Mouse (Mus musculus): ENCODE measurements around the gene Rexo1. TPM values are rescaled to one million over a fixed set of nuclear protein-coding genes. Genes with fewer than 3 reads are reported as not detected.

Gene Rexo1
- total and polyA plus RNA-seq, 3 experiments: 11.6 to 19.8 (median 12.3) TPM

- peak overlapping the region; percentile 84 for H3K27ac ChIP-seq
- no peak for DNase-seq
- intact Hi-C loops (cut with DNase I): no loop called here
- H3K4me1 ChIP-seq (ENCODE audit: control insufficient read depth, insufficient read depth, low read length): peaks cover 25% of the 10 kb centered on the region
- H3K27me3 ChIP-seq (ENCODE audit: control insufficient read depth, insufficient read depth, low read length): no peaks in the 10 kb centered on the region
- WGBS: 78% methylated on average over 50 of the region's 51 CpGs
- TF ChIP-seq POLR2A (IDR thresholded peaks at IDR 0.05; ENCODE audit: insufficient read depth, low read depth, low read length) (no peak), EP300 (IDR thresholded peaks at IDR 0.05; ENCODE audit: insufficient read depth, low read depth, low read length) (no peak), CTCF (IDR thresholded peaks at IDR 0.05) (no peak)
- H3K4me3 ChIP-seq: peak overlapping the region; percentile 37
- peak overlapping the region; percentile 67 for H3K9ac ChIP-seq (ENCODE audit: low read depth, low read length)
- peaks cover 5% of the 10 kb centered on the region; the same call in 1 of the 2 replicates for H3K79me2 ChIP-seq (replicated peaks; ENCODE audit: control insufficient read depth, insufficient read depth, low read length)
- no peaks in the 10 kb centered on the region for H3K36me3 ChIP-seq (ENCODE audit: control insufficient read depth, insufficient read depth, low read length)
Measured at GRCm38 (mm10) chr10:80586407-80587304, 25.3 kb upstream of the Rexo1 start.

GRCm38 (mm10) chr10:80585581-80585980, 24.2 kb upstream of the Rexo1 start:
- H3K79me2 ChIP-seq (replicated peaks; ENCODE audit: control insufficient read depth, insufficient read depth, low read length): peaks cover 5% of the 10 kb centered on the region; the same call in 1 of the 2 replicates
- H3K4me3 ChIP-seq: peak overlapping the region; percentile 37; the same call in 1 of the 2 replicates
- peaks cover 25% of the 10 kb centered on the region for H3K4me1 ChIP-seq (ENCODE audit: control insufficient read depth, insufficient read depth, low read length)
- DNase-seq: no peak
- intact Hi-C loops (cut with DNase I): no loop called here
- peak overlapping the region; percentile 84 for H3K27ac ChIP-seq
- H3K9ac ChIP-seq (ENCODE audit: low read depth, low read length): no peak overlapping the region
- TF ChIP-seq EP300 (IDR thresholded peaks at IDR 0.05; ENCODE audit: insufficient read depth, low read depth, low read length): no peak
- TF ChIP-seq CTCF (IDR thresholded peaks at IDR 0.05): no peak
- TF ChIP-seq POLR2A (IDR thresholded peaks at IDR 0.05; ENCODE audit: insufficient read depth, low read depth, low read length): no peak
- no peaks in the 10 kb centered on the region for H3K36me3 ChIP-seq (ENCODE audit: control insufficient read depth, insufficient read depth, low read length)
- H3K27me3 ChIP-seq (ENCODE audit: control insufficient read depth, insufficient read depth, low read length): no peaks in the 10 kb centered on the region
- 82% methylated on average over 8 of the region's 8 CpGs for WGBS

- TF ChIP-seq CTCF (IDR thresholded peaks at IDR 0.05) (no peak), POLR2A (IDR thresholded peaks at IDR 0.05; ENCODE audit: insufficient read depth, low read depth, low read length) (no peak), EP300 (IDR thresholded peaks at IDR 0.05; ENCODE audit: insufficient read depth, low read depth, low read length) (no peak)
- Histone ChIP-seq H3K79me2 (replicated peaks; ENCODE audit: control insufficient read depth, insufficient read depth, low read length) (peaks cover 5% of the 10 kb centered on the region; the same call in 1 of the 2 replicates), H3K27ac (peak overlapping the region; percentile 84), H3K9ac (ENCODE audit: low read depth, low read length) (no peak overlapping the region; the same call in 1 of the 2 replicates), H3K4me1 (ENCODE audit: control insufficient read depth, insufficient read depth, low read length) (peaks cover 24% of the 10 kb centered on the region), H3K4me3 (no peak overlapping the region), H3K36me3 (ENCODE audit: control insufficient read depth, insufficient read depth, low read length) (no peaks in the 10 kb centered on the region), H3K27me3 (ENCODE audit: control insufficient read depth, insufficient read depth, low read length) (no peaks in the 10 kb centered on the region)
- intact Hi-C loops (cut with DNase I): no loop called here
- peak in 1 of 2 experiments; percentile 23 for DNase-seq
- 39% methylated on average over 12 of the region's 12 CpGs for WGBS
Measured at GRCm38 (mm10) chr10:80584642-80585552, 23.5 kb upstream of the Rexo1 start.

- H3K4me1 ChIP-seq (ENCODE audit: control insufficient read depth, insufficient read depth, low read length): peaks cover 23% of the 10 kb centered on the region
- intact Hi-C loops (cut with DNase I): no loop called here
- H3K4me3 ChIP-seq: no peak overlapping the region
- TF ChIP-seq POLR2A (IDR thresholded peaks at IDR 0.05; ENCODE audit: insufficient read depth, low read depth, low read length) (no peak), CTCF (IDR thresholded peaks at IDR 0.05) (no peak), EP300 (IDR thresholded peaks at IDR 0.05; ENCODE audit: insufficient read depth, low read depth, low read length) (no peak)
- H3K9ac ChIP-seq (ENCODE audit: low read depth, low read length): no peak overlapping the region
- no peaks in the 10 kb centered on the region for H3K36me3 ChIP-seq (ENCODE audit: control insufficient read depth, insufficient read depth, low read length)
- H3K79me2 ChIP-seq (replicated peaks; ENCODE audit: control insufficient read depth, insufficient read depth, low read length): peaks cover 5% of the 10 kb centered on the region; the same call in 1 of the 2 replicates
- peak overlapping the region; percentile 84 for H3K27ac ChIP-seq
- peak; percentile 38 to 42 for DNase-seq
- no peaks in the 10 kb centered on the region for H3K27me3 ChIP-seq (ENCODE audit: control insufficient read depth, insufficient read depth, low read length)
- 31% methylated on average over 12 of the region's 12 CpGs for WGBS
Measured at GRCm38 (mm10) chr10:80584045-80584488, 22.7 kb upstream of the Rexo1 start.

GRCm38 (mm10) chr10:80583047-80583446, 21.7 kb upstream of the Rexo1 start:
- Histone ChIP-seq H3K79me2 (replicated peaks; ENCODE audit: control insufficient read depth, insufficient read depth, low read length) (peaks cover 4% of the 10 kb centered on the region; the same call in 1 of the 2 replicates), H3K36me3 (ENCODE audit: control insufficient read depth, insufficient read depth, low read length) (no peaks in the 10 kb centered on the region), H3K27me3 (ENCODE audit: control insufficient read depth, insufficient read depth, low read length) (no peaks in the 10 kb centered on the region), H3K9ac (ENCODE audit: low read depth, low read length) (no peak overlapping the region), H3K27ac (no peak overlapping the region), H3K4me3 (no peak overlapping the region), H3K4me1 (ENCODE audit: control insufficient read depth, insufficient read depth, low read length) (peaks cover 17% of the 10 kb centered on the region)
- intact Hi-C loops (cut with DNase I): no loop called here
- WGBS: 71% methylated on average over 5 of the region's 5 CpGs
- no peak for DNase-seq
- TF ChIP-seq POLR2A (IDR thresholded peaks at IDR 0.05; ENCODE audit: insufficient read depth, low read depth, low read length): no peak
- no peak for TF ChIP-seq EP300 (IDR thresholded peaks at IDR 0.05; ENCODE audit: insufficient read depth, low read depth, low read length)
- no peak for TF ChIP-seq CTCF (IDR thresholded peaks at IDR 0.05)
